Mouse (Mus musculus) CH12.LX (cell line): Measurements from ENCODE around the gene Hist1h2an. TPM values are rescaled to one million over a fixed set of nuclear protein-coding genes. Genes with fewer than 3 reads are reported as not detected.

Experiments used
- DNase-seq: peaks from one replicate; pipeline ENCODE4 v3.0.0-alpha.2; 2013; ENCODE audit errors: extremely low read depth
- H3K27ac ChIP-seq: 2 replicates; pipeline ENCODE4 v1.5.1; 2012; ENCODE audit warnings: low read depth, mild to moderate bottlenecking, control low read depth, moderate library complexity; ENCODE audit not compliant: insufficient read depth
- H3K27me3 ChIP-seq: replicated peaks from 2 replicates; pipeline ENCODE3; 2012; ENCODE audit warnings: inconsistent platforms
- H3K36me3 ChIP-seq, 2 experiments: replicated peaks in 1 of 2; 2 replicates each; pipeline versions ENCODE3 to v1.6.1; 2012; ENCODE audit warnings: inconsistent platforms in 1 of 2, low read length in 1 of 2, mild to moderate bottlenecking in 1 of 2, mixed read lengths in 1 of 2, moderate library complexity in 1 of 2; ENCODE audit not compliant: control insufficient read depth in 1 of 2, insufficient read depth in 1 of 2
- H3K4me1 ChIP-seq, 2 experiments: 2 replicates each; pipeline ENCODE4 v1.6.1; 2012; ENCODE audit warnings: inconsistent platforms in 1 of 2, moderate library complexity in 1 of 2; ENCODE audit not compliant: insufficient read depth in 2 of 2, control insufficient read depth in 1 of 2
- H3K4me2 ChIP-seq: 2 replicates; pipeline ENCODE4 v1.6.1; 2012; ENCODE audit warnings: low read depth, mild to moderate bottlenecking, control low read depth; ENCODE audit not compliant: poor library complexity, insufficient read depth, severe bottlenecking
- H3K4me3 ChIP-seq, 3 experiments: fragments of 150-350 bp in 1 of 3; sonication (generic) in 1 of 3; replicated peaks in 1 of 3; 2 replicates each; pipeline versions ENCODE3 to v1.5.1; 2011 to 2012; ENCODE audit warnings: low read depth in 2 of 3, low read length in 2 of 3, mild to moderate bottlenecking in 2 of 3, moderate library complexity in 2 of 3, control low read depth in 1 of 3, improper control_type of control experiment in 1 of 3, inconsistent platforms in 1 of 3, mixed read lengths in 1 of 3; ENCODE audit not compliant: poor library complexity in 1 of 3
- H3K79me2 ChIP-seq: replicated peaks from 2 replicates; pipeline ENCODE4 v1.6.1; 2012; ENCODE audit warnings: mild to moderate bottlenecking, moderate library complexity; ENCODE audit not compliant: control insufficient read depth, poor library complexity, insufficient read depth, severe bottlenecking; ENCODE audit errors: extremely low read depth
- H3K9ac ChIP-seq: 2 replicates; pipeline ENCODE4 v1.6.1; 2012; ENCODE audit warnings: low read depth, mild to moderate bottlenecking, control low read depth, moderate library complexity; ENCODE audit not compliant: insufficient read depth
- H3K9me3 ChIP-seq: replicated peaks from 2 replicates; pipeline ENCODE3; 2012; ENCODE audit warnings: low read length, inconsistent platforms, mixed read lengths
- BHLHE40 ChIP-seq: IDR thresholded peaks from 2 replicates; pipeline ENCODE4 v1.6.1; 2011; ENCODE audit warnings: mild to moderate bottlenecking, low read depth, low read length, improper control_type of control experiment
- CHD1 ChIP-seq: IDR thresholded peaks from 2 replicates; pipeline ENCODE4 v1.6.1; 2012; ENCODE audit warnings: low read depth, low read length, improper control_type of control experiment, inconsistent platforms
- CHD2 ChIP-seq: IDR thresholded peaks from 2 replicates; pipeline ENCODE4 v1.6.1; 2011; ENCODE audit warnings: low read length, improper control_type of control experiment
- CTCF ChIP-seq, 2 experiments: IDR thresholded peaks in 1 of 2; conservative IDR thresholded peaks in 1 of 2; 2 replicates each; pipeline ENCODE4 v1.5.1; 2011 to 2012; ENCODE audit warnings: low read depth in 2 of 2, low read length in 2 of 2, improper control_type of control experiment in 1 of 2, inconsistent platforms in 1 of 2, mild to moderate bottlenecking in 1 of 2, moderate library complexity in 1 of 2
- E2F4 ChIP-seq: IDR thresholded peaks from 2 replicates; pipeline ENCODE4 v1.6.1; 2011; ENCODE audit warnings: low read depth, low read length, improper control_type of control experiment; ENCODE audit not compliant: insufficient replicate concordance
- ELF1 ChIP-seq: IDR thresholded peaks from 2 replicates; pipeline ENCODE4 v1.6.1; 2014; ENCODE audit warnings: low read depth, mild to moderate bottlenecking, inconsistent platforms, low read length, improper control_type of control experiment
- EP300 ChIP-seq: IDR thresholded peaks from 2 replicates; pipeline ENCODE4 v1.6.1; 2011; ENCODE audit warnings: low read length, improper control_type of control experiment
- ETS1 ChIP-seq: conservative IDR thresholded peaks from 2 replicates; pipeline ENCODE4 v1.6.1; 2012; ENCODE audit warnings: low read depth, mild to moderate bottlenecking, inconsistent platforms, low read length, improper control_type of control experiment, moderate library complexity
- GABPA ChIP-seq: IDR thresholded peaks from 2 replicates; pipeline ENCODE4 v1.6.1; 2012; ENCODE audit warnings: low read depth, low read length, improper control_type of control experiment, inconsistent platforms; ENCODE audit not compliant: insufficient replicate concordance
- HCFC1 ChIP-seq: IDR thresholded peaks from 2 replicates; pipeline ENCODE4 v1.6.1; 2012; ENCODE audit warnings: low read depth, mild to moderate bottlenecking, inconsistent platforms, low read length, improper control_type of control experiment
- IRF4 ChIP-seq: IDR thresholded peaks from 2 replicates; pipeline ENCODE4 v1.6.1; 2014; ENCODE audit warnings: low read depth, mild to moderate bottlenecking, inconsistent platforms, low read length, improper control_type of control experiment
- JUND ChIP-seq: conservative IDR thresholded peaks from 2 replicates; pipeline ENCODE4 v1.6.1; 2011; ENCODE audit warnings: low read depth, low read length, improper control_type of control experiment
- KAT2A ChIP-seq: IDR thresholded peaks from 2 replicates; pipeline ENCODE4 v1.6.1; 2012; ENCODE audit warnings: low read length, improper control_type of control experiment, inconsistent platforms; ENCODE audit not compliant: insufficient replicate concordance
- MAFK ChIP-seq: IDR thresholded peaks from 2 replicates; pipeline ENCODE4 v1.6.1; 2011; ENCODE audit warnings: low read length, improper control_type of control experiment; ENCODE audit not compliant: insufficient replicate concordance
- MAX ChIP-seq: IDR thresholded peaks from 2 replicates; pipeline ENCODE4 v1.6.1; 2011; ENCODE audit warnings: low read length, improper control_type of control experiment
- MAZ ChIP-seq: IDR thresholded peaks from 2 replicates; pipeline ENCODE4 v1.6.1; 2012; ENCODE audit warnings: low read depth, mild to moderate bottlenecking, inconsistent platforms, low read length, improper control_type of control experiment, moderate library complexity
- MEF2A ChIP-seq: IDR thresholded peaks from 2 replicates; pipeline ENCODE4 v1.6.1; 2014; ENCODE audit warnings: low read depth, mild to moderate bottlenecking, inconsistent platforms, low read length, improper control_type of control experiment, borderline replicate concordance
- MXI1 ChIP-seq: IDR thresholded peaks from 2 replicates; pipeline ENCODE4 v1.6.1; 2011; ENCODE audit warnings: mild to moderate bottlenecking, low read depth, low read length, improper control_type of control experiment
- MYC ChIP-seq: IDR thresholded peaks from 2 replicates; pipeline ENCODE4 v1.6.1; 2011; ENCODE audit warnings: low read depth, mild to moderate bottlenecking, improper control_type of control experiment, low read length
- NELFE ChIP-seq: IDR thresholded peaks from 2 replicates; pipeline ENCODE4 v1.6.1; 2011; ENCODE audit warnings: low read depth, low read length, improper control_type of control experiment
- NRF1 ChIP-seq: IDR thresholded peaks from 2 replicates; pipeline ENCODE4 v1.6.1; 2014; ENCODE audit warnings: low read depth, mild to moderate bottlenecking, inconsistent platforms, low read length, improper control_type of control experiment, moderate library complexity
- POLR2A ChIP-seq: IDR thresholded peaks from 2 replicates; pipeline ENCODE4 v1.6.1; 2011; ENCODE audit warnings: low read depth, mild to moderate bottlenecking, improper control_type of control experiment, low read length
- POLR2AphosphoS2 ChIP-seq: IDR thresholded peaks from 2 replicates; pipeline ENCODE4 v1.6.1; 2011; ENCODE audit warnings: low read depth, low read length, improper control_type of control experiment
- RAD21 ChIP-seq: IDR thresholded peaks from 2 replicates; pipeline ENCODE4 v1.6.1; 2011; ENCODE audit warnings: low read depth, mild to moderate bottlenecking, low read length, improper control_type of control experiment, moderate library complexity
- RCOR1 ChIP-seq: conservative IDR thresholded peaks from 2 replicates; pipeline ENCODE4 v1.6.1; 2012; ENCODE audit warnings: low read depth, mild to moderate bottlenecking, inconsistent platforms, low read length, improper control_type of control experiment
- SIN3A ChIP-seq: IDR thresholded peaks from 2 replicates; pipeline ENCODE4 v1.6.1; 2012; ENCODE audit warnings: low read length, improper control_type of control experiment, inconsistent platforms
- TBP ChIP-seq: conservative IDR thresholded peaks from 2 replicates; pipeline ENCODE4 v1.6.1; 2011; ENCODE audit warnings: low read depth, low read length, improper control_type of control experiment
- TCF12 ChIP-seq: IDR thresholded peaks from 2 replicates; pipeline ENCODE4 v1.6.1; 2014; ENCODE audit warnings: low read depth, mild to moderate bottlenecking, inconsistent platforms, low read length, improper control_type of control experiment
- UBTF ChIP-seq: IDR thresholded peaks from 2 replicates; pipeline ENCODE4 v1.6.1; 2012; ENCODE audit warnings: low read depth, mild to moderate bottlenecking, inconsistent platforms, low read length, improper control_type of control experiment, moderate library complexity
- USF1 ChIP-seq: IDR thresholded peaks from 2 replicates; pipeline ENCODE4 v1.6.1; 2014; ENCODE audit warnings: low read depth, mild to moderate bottlenecking, inconsistent platforms, low read length, improper control_type of control experiment
- USF2 ChIP-seq: conservative IDR thresholded peaks from 2 replicates; pipeline ENCODE4 v1.6.1; 2011; ENCODE audit warnings: low read depth, low read length, improper control_type of control experiment
- ZC3H11A ChIP-seq: IDR thresholded peaks from 2 replicates; pipeline ENCODE4 v1.6.1; 2012; ENCODE audit warnings: low read depth, mild to moderate bottlenecking, inconsistent platforms, low read length, improper control_type of control experiment
- ZKSCAN1 ChIP-seq: IDR thresholded peaks from 2 replicates; pipeline ENCODE4 v1.6.1; 2012; ENCODE audit warnings: low read depth, inconsistent platforms, low read length, improper control_type of control experiment, borderline replicate concordance
- ZMIZ1 ChIP-seq: IDR thresholded peaks from 2 replicates; pipeline ENCODE4 v1.6.1; 2012; ENCODE audit warnings: low read depth, mild to moderate bottlenecking, inconsistent platforms, low read length, improper control_type of control experiment
- ZNF384 ChIP-seq: IDR thresholded peaks from 2 replicates; pipeline ENCODE4 v1.6.1; 2012; ENCODE audit warnings: low read depth, low read length, improper control_type of control experiment, inconsistent platforms
- dilution Hi-C: fragments of 300-500 bp; cut with MboI; formaldehyde crosslinking; loops from 2 replicates; pipeline ENCODE4 v1.14.3; 2020; ENCODE audit warnings: low sequenced_read_pairs; ENCODE audit not compliant: extremely low pct_unique_long_range_greater_than_20kb, extremely low pct_ligation_motif_present
- in situ Hi-C: fragments of 300-500 bp; cut with MboI; formaldehyde crosslinking; loops from 3 replicates; pipeline ENCODE4 v1.14.3; 2019; ENCODE audit warnings: low sequenced_read_pairs, low pct_ligation_motif_present, low pct_unique_long_range_greater_than_20kb, mixed read lengths
- polyA plus RNA-seq: library from polyadenylated mRNA; unstranded; fragments of >175 nt; gene quantifications from 2 replicates; pipeline ENCODE4 v1.2.1, GENCODE M21; 2012; ENCODE audit warnings: low read depth; ENCODE audit not compliant: insufficient read length
- total RNA-seq, 2 experiments: library from RNA; depleted of rRNA; stranded (reverse); fragments of 300-350 nt in 1 of 2; fragments of >200 nt in 1 of 2; gene quantifications; 2 replicates each; pipeline ENCODE4 v1.2.3; 2012 to 2014

The Hist1h2an gene
- total and polyA plus RNA-seq, 3 experiments: 4.7 to 792 (median 7.1) TPM

- Histone ChIP-seq H3K27me3 (no peaks in the 10 kb centered on the region), H3K4me2 (peak within 1 kb of the TSS; percentile 65), H3K36me3 (no peaks in the 10 kb centered on the region), H3K9me3 (no peaks in the 10 kb centered on the region), H3K4me3 (peak within 1 kb of the TSS; percentile 59 to 72 (median 59)), H3K4me1 (peaks cover 6 to 30% of the 10 kb centered on the region in 2 experiments; a peak in 3 of 4 replicates), H3K79me2 (no peaks in the 10 kb centered on the region; the same call in 1 of the 2 replicates), H3K9ac (peak within 1 kb of the TSS; percentile 86), H3K27ac (peak within 1 kb of the TSS; percentile 97)
- no peak for TF ChIP-seq JUND
- TF ChIP-seq ZKSCAN1: no peak
- peak; percentile 96 for TF ChIP-seq TCF12
- TF ChIP-seq NRF1: no peak; the same call in 1 of the 2 replicates
- TF ChIP-seq ZC3H11A: no peak; the same call in 1 of the 2 replicates
- TF ChIP-seq POLR2AphosphoS2: peak; percentile 94
- peak; percentile 82; the same call in 1 of the 2 replicates for TF ChIP-seq E2F4
- TF ChIP-seq BHLHE40: peak; percentile 7; the same call in 1 of the 2 replicates
- peak; percentile 57 for TF ChIP-seq USF2
- peak; percentile 66 for TF ChIP-seq HCFC1
- TF ChIP-seq RCOR1: peak; percentile 90
- TF ChIP-seq USF1: no peak
- no peak for TF ChIP-seq GABPA
- TF ChIP-seq SIN3A: peak; percentile 95
- peak; percentile 50; the same call in 1 of the 2 replicates for TF ChIP-seq MEF2A
- peak; percentile 93 for TF ChIP-seq POLR2A
- TF ChIP-seq KAT2A: 0 out of 2 replicates have a peak, but pooled peaks have one; percentile 38
- TF ChIP-seq MAX: no peak
- peak; percentile 99 for TF ChIP-seq TBP
- peak; percentile 100 for TF ChIP-seq ZMIZ1
- TF ChIP-seq MAZ: peak; percentile 75; the same call in 1 of the 2 replicates
- TF ChIP-seq MYC: 0 out of 2 replicates have a peak, but pooled peaks have one; percentile 36
- 0 out of 2 replicates have a peak, but pooled peaks have one; percentile 26 for TF ChIP-seq ZNF384
- peak; percentile 92 for TF ChIP-seq UBTF
- no peak for TF ChIP-seq EP300
- no peak for TF ChIP-seq CTCF (conservative IDR thresholded peaks at IDR 0.05 in 1 of 2, IDR thresholded peaks at IDR 0.05 in 1 of 2; ENCODE audit: low read depth in 2 of 2, low read length in 2 of 2)
- no peak for TF ChIP-seq RAD21
- peak; percentile 61; the same call in 1 of the 2 replicates for TF ChIP-seq IRF4
- peak; percentile 85; the same call in 1 of the 2 replicates for TF ChIP-seq CHD1
- TF ChIP-seq MAFK: 0 out of 2 replicates have a peak, but pooled peaks have one; percentile 7
- peak; percentile 39; the same call in 1 of the 2 replicates for TF ChIP-seq MXI1
- TF ChIP-seq ELF1: peak; percentile 19; the same call in 1 of the 2 replicates
- peak; percentile 49 for TF ChIP-seq CHD2
- TF ChIP-seq ETS1: 0 out of 2 replicates have a peak, but pooled peaks have one; percentile 21
- TF ChIP-seq NELFE: peak; percentile 100
- dilution Hi-C loops (no loop called here), in situ Hi-C loops (no loop called here)
- peak; percentile 89 for DNase-seq
Observed at GRCm38 (mm10) chr13:21779767-21780731, 7.0 kb downstream of the Hist1h2an start, which contains the start of gene Hist1h1b. TSS of gene Hist1h1b (minus strand) at chr13:21780625.
